Mouse (Mus musculus) midbrain, embryonic 15.5 days (tissue): ENCODE data around the gene Cyp2w1. TPM values are rescaled to one million over a fixed set of nuclear protein-coding genes. Genes with fewer than 3 reads are reported as not detected.

Source experiments
- ATAC-seq: fragments of 200-750 bp; cut with Nextera tagmentation; replicated peaks from 2 replicates; pipeline ENCODE4 v1.8.0; 2017; ENCODE audit warnings: moderate TSS enrichment
- H3K27ac ChIP-seq: fragments of 300-500 bp; sonication (generic); 2 replicates; pipeline ENCODE4 v1.5.1; 2015; ENCODE audit warnings: mild to moderate bottlenecking, inconsistent platforms
- H3K27me3 ChIP-seq: fragments of 300-500 bp; sonication (generic); replicated peaks from 2 replicates; pipeline ENCODE4 v1.6.1; 2015; ENCODE audit warnings: inconsistent platforms
- H3K36me3 ChIP-seq: fragments of 300-500 bp; sonication (generic); replicated peaks from 2 replicates; pipeline ENCODE4 v1.6.1; 2015; ENCODE audit warnings: inconsistent platforms
- H3K4me1 ChIP-seq: fragments of 300-500 bp; sonication (generic); 2 replicates; pipeline ENCODE4 v1.6.1; 2015; ENCODE audit warnings: inconsistent platforms
- H3K4me2 ChIP-seq: fragments of 300-500 bp; sonication (generic); 2 replicates; pipeline ENCODE4 v1.6.1; 2015; ENCODE audit warnings: inconsistent platforms, mild to moderate bottlenecking, moderate library complexity
- H3K4me3 ChIP-seq: fragments of 300-500 bp; sonication (generic); 2 replicates; pipeline ENCODE4 v1.5.1; 2015; ENCODE audit warnings: mild to moderate bottlenecking, inconsistent platforms
- H3K9ac ChIP-seq: fragments of 300-500 bp; sonication (generic); 2 replicates; pipeline ENCODE4 v1.6.1; 2015; ENCODE audit warnings: mild to moderate bottlenecking, inconsistent platforms
- H3K9me3 ChIP-seq: fragments of 300-500 bp; sonication (generic); 2 replicates; pipeline ENCODE4 v1.6.1; 2016; ENCODE audit warnings: inconsistent platforms
- WGBS: fragments of 180-500 bp; shearing (Covaris S2); methylation state at CpG from one replicate; pipeline ENCODE4 v1.1.7; 2015; ENCODE audit warnings: mixed read lengths; 5-methylcytosine and 5-hydroxymethylcytosine counted together
- polyA plus RNA-seq: library from polyadenylated mRNA; unstranded; fragments of >200 nt; fragmentation: Nextera tagmentation; extraction: Ambion mirVana; gene quantifications from 2 replicates; pipeline ENCODE4 v1.2.1, GENCODE M21; 2015

The Cyp2w1 gene
- polyA plus RNA-seq: 0.46 TPM in 1 of 2 replicates, not detected in the other

DNA sequence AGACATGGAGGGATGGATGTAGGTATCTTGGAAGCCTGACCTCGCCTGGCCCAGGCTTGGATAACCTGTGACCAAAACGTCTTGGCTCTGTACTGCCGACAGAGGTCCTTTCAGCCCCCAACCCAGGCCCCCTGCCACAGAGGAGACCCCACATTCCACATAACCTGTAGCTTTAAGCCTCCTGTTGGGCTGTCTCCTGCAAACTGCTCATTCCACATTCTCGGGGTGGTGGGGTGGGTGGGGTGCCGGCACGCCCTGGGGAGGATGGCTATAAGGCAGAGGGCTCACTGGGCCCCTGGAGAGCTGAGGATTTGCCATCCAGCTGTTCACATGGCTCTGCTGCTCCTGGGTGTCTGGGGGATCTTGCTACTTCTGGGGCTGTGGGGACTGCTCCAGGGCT, at the start of gene Cyp2w1:
Gene Cyp2w1, plus strand, starts transcription at position 301 of the 400 bp plus-strand sequence.
- H3K4me1 ChIP-seq: no peaks in the 10 kb centered on the region; the same call in 1 of the 2 replicates
- H3K27ac ChIP-seq: no peak within 1 kb of the TSS
- no peaks in the 10 kb centered on the region for H3K27me3 ChIP-seq
- H3K4me3 ChIP-seq: no peak within 1 kb of the TSS
- no peak within 1 kb of the TSS for H3K4me2 ChIP-seq
- no peak for ATAC-seq
- H3K9ac ChIP-seq: no peak within 1 kb of the TSS
- H3K36me3 ChIP-seq: no peaks in the 10 kb centered on the region
- WGBS: 67% methylated on average over 6 of the region's 6 CpGs
- no peaks in the 10 kb centered on the region for H3K9me3 ChIP-seq

- Histone ChIP-seq H3K4me3 (no peak overlapping the region), H3K9me3 (no peaks in the 10 kb centered on the region), H3K4me1 (no peaks in the 10 kb centered on the region), H3K9ac (no peak overlapping the region), H3K36me3 (no peaks in the 10 kb centered on the region), H3K27me3 (no peaks in the 10 kb centered on the region), H3K4me2 (no peak overlapping the region), H3K27ac (no peak overlapping the region)
- WGBS: 91% methylated on average over 9 of the region's 9 CpGs
- ATAC-seq: no peak
These were observed 48.8 kb upstream of the Cyp2w1 start for GRCm38 (mm10) chr5:139303646-139304061.

- H3K9ac ChIP-seq: no peak overlapping the region
- H3K4me2 ChIP-seq: no peak overlapping the region
- WGBS: 93% methylated on average over 3 of the region's 3 CpGs
- no peaks in the 10 kb centered on the region for H3K4me1 ChIP-seq
- ATAC-seq: no peak
- no peaks in the 10 kb centered on the region for H3K27me3 ChIP-seq
- H3K9me3 ChIP-seq: no peaks in the 10 kb centered on the region
- no peaks in the 10 kb centered on the region for H3K36me3 ChIP-seq
- no peak overlapping the region for H3K4me3 ChIP-seq
- H3K27ac ChIP-seq: no peak overlapping the region
These were observed 42.5 kb upstream of the Cyp2w1 start for GRCm38 (mm10) chr5:139309946-139310345.

GRCm38 (mm10) chr5:139310477-139310876, 41.9 kb upstream of the Cyp2w1 start:
- H3K36me3 ChIP-seq: no peaks in the 10 kb centered on the region
- H3K9me3 ChIP-seq: no peaks in the 10 kb centered on the region
- no peak overlapping the region for H3K9ac ChIP-seq
- H3K27me3 ChIP-seq: no peaks in the 10 kb centered on the region
- ATAC-seq: no peak
- H3K27ac ChIP-seq: no peak overlapping the region
- no peak overlapping the region for H3K4me3 ChIP-seq
- H3K4me1 ChIP-seq: no peaks in the 10 kb centered on the region
- H3K4me2 ChIP-seq: no peak overlapping the region
- WGBS: 85% methylated on average over 4 of the region's 4 CpGs

DNA sequence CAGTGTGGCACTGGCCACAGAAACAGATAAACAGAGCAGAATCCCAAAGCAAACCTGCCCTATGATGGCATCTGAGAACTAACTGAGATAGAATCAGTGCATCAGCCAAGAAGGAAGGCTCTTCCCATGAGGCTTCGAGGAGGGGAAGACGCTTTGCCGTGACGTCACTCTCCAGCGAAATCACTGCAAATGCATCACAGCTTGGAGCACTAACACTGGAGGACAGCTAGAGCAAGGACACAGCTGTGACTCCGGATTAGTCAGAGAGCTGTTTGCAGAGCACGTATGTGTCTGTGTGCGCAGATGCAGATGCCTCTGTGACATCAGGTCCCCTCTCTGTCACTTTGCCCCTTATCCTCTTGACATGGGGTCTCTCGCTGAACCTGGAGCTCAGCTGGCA, 40.6 kb upstream of the Cyp2w1 start:
- no peak for ATAC-seq
- no peak overlapping the region for H3K4me2 ChIP-seq
- H3K9ac ChIP-seq: no peak overlapping the region
- H3K9me3 ChIP-seq: no peaks in the 10 kb centered on the region
- H3K4me1 ChIP-seq: no peaks in the 10 kb centered on the region
- H3K27ac ChIP-seq: no peak overlapping the region
- 89% methylated on average over 9 of the region's 9 CpGs for WGBS
- H3K36me3 ChIP-seq: no peaks in the 10 kb centered on the region
- no peaks in the 10 kb centered on the region for H3K27me3 ChIP-seq
- H3K4me3 ChIP-seq: no peak overlapping the region

GRCm38 (mm10) chr5:139313536-139313935, 38.9 kb upstream of the Cyp2w1 start:
- Histone ChIP-seq H3K27ac (no peak overlapping the region), H3K4me1 (no peaks in the 10 kb centered on the region), H3K9ac (no peak overlapping the region), H3K4me3 (no peak overlapping the region), H3K36me3 (no peaks in the 10 kb centered on the region), H3K27me3 (no peaks in the 10 kb centered on the region), H3K9me3 (no peaks in the 10 kb centered on the region), H3K4me2 (no peak overlapping the region)
- ATAC-seq: no peak
- 88% methylated on average over 9 of the region's 9 CpGs for WGBS

GRCm38 (mm10) chr5:139314941-139315642, 37.3 kb upstream of the Cyp2w1 start:
- Histone ChIP-seq H3K4me3 (no peak overlapping the region), H3K4me1 (no peaks in the 10 kb centered on the region), H3K27ac (no peak overlapping the region), H3K9ac (no peak overlapping the region), H3K36me3 (no peaks in the 10 kb centered on the region), H3K27me3 (no peaks in the 10 kb centered on the region), H3K4me2 (no peak overlapping the region), H3K9me3 (no peaks in the 10 kb centered on the region)
- ATAC-seq: no peak
- 81% methylated on average over 12 of the region's 12 CpGs for WGBS

GRCm38 (mm10) chr5:139316982-139317675, 35.3 kb upstream of the Cyp2w1 start:
- H3K9me3 ChIP-seq: no peaks in the 10 kb centered on the region
- no peak overlapping the region for H3K4me3 ChIP-seq
- no peak overlapping the region for H3K27ac ChIP-seq
- no peak for ATAC-seq
- no peaks in the 10 kb centered on the region for H3K4me1 ChIP-seq
- no peak overlapping the region for H3K4me2 ChIP-seq
- WGBS: 77% methylated on average over 6 of the region's 6 CpGs
- H3K27me3 ChIP-seq: no peaks in the 10 kb centered on the region
- H3K36me3 ChIP-seq: no peaks in the 10 kb centered on the region
- no peak overlapping the region for H3K9ac ChIP-seq

DNA sequence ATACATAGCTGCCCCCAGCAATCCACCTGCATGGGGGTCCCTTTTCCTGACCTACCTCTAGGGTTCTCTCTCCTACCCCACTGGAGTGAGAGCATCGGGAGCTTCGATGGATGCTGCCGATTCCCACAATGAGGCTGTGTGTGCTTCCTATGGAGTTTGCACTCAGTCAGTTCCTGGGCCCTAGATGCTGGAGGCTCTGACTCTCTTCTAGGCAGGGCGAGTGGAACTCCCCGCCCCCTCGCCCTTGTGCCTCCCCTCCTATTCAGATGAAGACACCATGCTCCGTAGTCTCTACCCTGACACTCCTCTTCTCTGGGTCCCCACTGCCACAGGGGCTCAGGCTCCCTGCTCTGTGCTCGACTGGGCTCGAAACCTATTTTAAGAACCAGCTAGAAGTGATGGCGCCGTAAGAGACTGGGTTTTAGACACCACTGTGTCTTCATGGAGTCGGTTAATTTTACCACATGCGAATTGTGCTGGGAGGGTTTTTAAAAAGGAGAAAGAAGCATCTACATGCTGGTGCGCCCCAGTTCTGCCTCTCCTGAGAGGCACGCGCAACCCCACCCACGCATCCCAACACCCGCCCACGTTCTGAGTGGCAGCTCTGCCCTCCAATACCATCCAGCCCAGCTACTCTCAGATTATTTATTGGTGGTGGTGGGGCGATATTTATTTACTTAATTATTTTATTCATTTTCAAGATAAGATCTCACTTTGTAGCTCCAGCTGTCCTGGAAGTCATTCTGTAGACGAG, 34.5 kb upstream of the Cyp2w1 start:
- Histone ChIP-seq H3K27ac (no peak overlapping the region), H3K9ac (no peak overlapping the region), H3K4me3 (no peak overlapping the region), H3K4me1 (peaks cover under 1% of the 10 kb centered on the region; the same call in 1 of the 2 replicates), H3K36me3 (no peaks in the 10 kb centered on the region), H3K9me3 (no peaks in the 10 kb centered on the region), H3K27me3 (no peaks in the 10 kb centered on the region), H3K4me2 (no peak overlapping the region)
- WGBS: 61% methylated on average over 21 of the region's 21 CpGs
- ATAC-seq: no peak

GRCm38 (mm10) chr5:139320424-139320823, 32.0 kb upstream of the Cyp2w1 start:
- H3K4me1 ChIP-seq: peaks cover 16% of the 10 kb centered on the region
- ATAC-seq: no peak
- WGBS: 82% methylated on average over 7 of the region's 7 CpGs
- no peak overlapping the region for H3K27ac ChIP-seq
- no peak overlapping the region for H3K9ac ChIP-seq
- H3K4me3 ChIP-seq: no peak overlapping the region
- no peak overlapping the region for H3K4me2 ChIP-seq
- H3K9me3 ChIP-seq: no peaks in the 10 kb centered on the region
- H3K27me3 ChIP-seq: 0 out of 2 replicates have a peak, but pooled peaks cover 8% of the 10 kb centered on the region
- H3K36me3 ChIP-seq: no peaks in the 10 kb centered on the region

GRCm38 (mm10) chr5:139321331-139321730, 31.1 kb upstream of the Cyp2w1 start:
- Histone ChIP-seq H3K9ac (no peak overlapping the region), H3K36me3 (no peaks in the 10 kb centered on the region), H3K4me3 (no peak overlapping the region), H3K9me3 (no peaks in the 10 kb centered on the region), H3K27me3 (peaks cover 13% of the 10 kb centered on the region; the same call in 1 of the 2 replicates), H3K27ac (no peak overlapping the region), H3K4me1 (peaks cover 19% of the 10 kb centered on the region), H3K4me2 (no peak overlapping the region)
- 82% methylated on average over 6 of the region's 6 CpGs for WGBS
- ATAC-seq: no peak

DNA sequence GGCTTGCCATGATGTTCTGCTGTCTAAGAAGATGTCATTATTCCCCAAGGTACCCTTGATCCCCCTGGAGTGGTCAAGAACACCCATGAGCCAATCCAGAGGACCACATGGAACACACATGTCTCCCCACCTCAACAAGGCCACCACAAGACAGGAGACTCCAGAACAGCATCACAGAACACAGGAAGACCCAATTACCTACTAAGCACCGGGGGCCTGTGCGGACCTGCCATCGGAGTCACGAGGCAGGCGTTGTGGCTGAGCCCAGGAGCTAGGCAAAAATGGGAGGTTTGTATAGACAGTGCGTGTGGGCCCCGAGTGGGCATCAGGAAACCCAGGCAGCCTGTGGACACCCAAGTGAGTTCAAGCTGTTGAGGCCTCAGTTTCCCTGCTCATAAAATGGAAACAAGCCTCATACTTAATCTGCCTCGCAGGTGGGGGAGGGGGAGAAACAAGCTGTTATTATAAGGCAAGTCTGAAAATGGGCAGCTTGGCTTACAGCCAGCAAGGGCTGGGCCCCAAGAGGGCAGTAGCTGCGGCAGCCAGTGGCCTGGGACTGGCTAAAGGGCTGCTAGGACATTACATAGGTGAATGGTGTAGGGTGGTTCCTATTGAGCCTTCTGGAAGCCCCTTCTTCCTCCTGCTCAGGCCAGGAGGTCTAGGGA, 29.0 kb upstream of the Cyp2w1 start:
- Histone ChIP-seq H3K9me3 (no peaks in the 10 kb centered on the region), H3K9ac (no peak overlapping the region), H3K4me1 (peaks cover 19% of the 10 kb centered on the region), H3K36me3 (no peaks in the 10 kb centered on the region), H3K4me3 (peak overlapping the region; percentile 79), H3K4me2 (peak overlapping the region; percentile 69), H3K27me3 (peaks cover 14% of the 10 kb centered on the region; the same call in 1 of the 2 replicates), H3K27ac (no peak overlapping the region)
- WGBS: 83% methylated on average over 9 of the region's 9 CpGs
- ATAC-seq: no peak
